Mouse (Mus musculus) spleen, adult 2 months (tissue): ENCODE data around the gene Gm10260.

Experiments
- CTCF ChIP-seq: fragments of 200-500 bp; IDR thresholded peaks from 2 replicates; pipeline ENCODE4 v1.5.1; 2011; ENCODE audit warnings: mild to moderate bottlenecking, inconsistent platforms; ENCODE audit not compliant: insufficient read depth, insufficient read length, insufficient replicate concordance; ENCODE audit errors: extremely low read depth
- POLR2A ChIP-seq: fragments of 200-500 bp; IDR thresholded peaks from 2 replicates; pipeline ENCODE4 v1.6.1; 2011; ENCODE audit warnings: low read depth, low read length, inconsistent platforms

GRCm38 (mm10) chr13:97802386-97802785, 42.0 kb upstream of the Gm10260 start:
- TF ChIP-seq CTCF (no peak), POLR2A (no peak)
